Mouse (Mus musculus): ENCODE results near the gene Tnfrsf23.

DNA sequence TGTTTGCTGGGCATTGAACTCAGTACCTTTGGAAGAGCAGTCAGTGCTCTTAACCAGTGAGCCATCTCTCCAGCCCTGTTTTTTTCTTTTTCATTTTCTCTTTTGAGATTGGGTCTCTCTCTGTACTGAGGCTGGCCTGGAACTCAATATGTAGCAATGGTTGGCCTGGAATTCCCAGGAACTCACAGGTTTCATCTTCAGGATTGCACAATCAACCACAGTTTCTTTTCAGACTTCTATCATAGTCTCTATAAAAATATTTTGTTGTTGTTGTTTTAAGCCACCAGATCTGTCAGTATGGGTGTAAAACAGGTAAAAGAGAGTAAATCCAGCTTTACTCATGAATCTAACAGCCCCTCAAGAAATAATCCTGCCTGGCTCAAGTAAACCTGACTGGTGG is 24.9 kb downstream of the Tnfrsf23 start:
- TF ChIP-seq CTCF (IDR thresholded peaks at IDR 0.05; ENCODE audit: extremely low read depth, insufficient read depth, low read length): no peak
- no peak for TF ChIP-seq POLR2A (IDR thresholded peaks at IDR 0.05; ENCODE audit: extremely low read depth, insufficient read depth, low read length)
